Mouse (Mus musculus) MEL (cell line): ENCODE measurements at regions not wholly inside any gene's neighbourhood (a gene's known extent, or its start where the extent isn't known, plus 50 kb on each side); places are given as distances from the start of the nearest gene placed in this dataset.

Experiments
- ZC3H11A ChIP-seq: IDR thresholded peaks from 2 replicates; pipeline ENCODE4 v1.6.1; 2012; ENCODE audit warnings: low read depth, mild to moderate bottlenecking, inconsistent platforms, low read length, improper control_type of control experiment
- ZNF384 ChIP-seq: IDR thresholded peaks from 2 replicates; pipeline ENCODE4 v1.6.1; 2012; ENCODE audit warnings: low read depth, mild to moderate bottlenecking, inconsistent platforms, low read length, improper control_type of control experiment

DNA sequence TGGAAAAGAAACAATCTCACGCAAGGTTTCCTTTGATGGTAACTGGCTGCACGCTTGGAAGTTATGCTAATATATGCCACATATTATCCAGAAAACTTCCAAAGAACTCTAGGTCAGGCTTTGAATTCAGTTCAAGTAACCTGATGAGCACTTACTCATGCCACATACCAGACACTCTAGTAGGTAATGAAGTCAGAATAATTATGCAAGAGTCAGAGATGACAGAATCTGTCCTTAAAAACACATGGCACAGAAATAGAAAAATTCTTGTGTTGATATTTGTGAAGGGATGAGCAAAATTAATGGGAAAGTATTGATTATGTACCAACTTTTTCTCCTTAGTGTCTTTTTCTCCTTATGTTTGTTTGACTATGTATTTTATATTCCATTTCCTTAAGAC is 59.8 kb upstream of the Tars start:
- TF ChIP-seq ZNF384 (no peak), ZC3H11A (no peak)
